Mouse (Mus musculus) cortical plate, adult 2 months (tissue): ENCODE measurements at regions not wholly inside any gene's neighbourhood (a gene's known extent, or its start where the extent isn't known, plus 50 kb on each side); places are given as distances from the start of the nearest gene placed in this dataset.

Experiments
- CTCF ChIP-seq: fragments of 200-500 bp; IDR thresholded peaks from 2 replicates; pipeline ENCODE4 v1.5.1; 2011; ENCODE audit warnings: mild to moderate bottlenecking, control low read depth, low read length; ENCODE audit not compliant: insufficient read depth; ENCODE audit errors: extremely low read depth
- POLR2A ChIP-seq: fragments of 200-500 bp; IDR thresholded peaks from 2 replicates; pipeline ENCODE4 v1.6.1; 2011; ENCODE audit warnings: mild to moderate bottlenecking, low read length, control low read depth; ENCODE audit not compliant: insufficient read depth; ENCODE audit errors: extremely low read depth

- TF ChIP-seq CTCF (no peak), POLR2A (no peak)
Measured at GRCm38 (mm10) chr16:76510861-76511260, 137.2 kb upstream of the Nrip1 start.
